Mouse (Mus musculus) brain, embryonic 18.5 days (tissue): ENCODE results near the gene Aplf.
"Not testable (repeated sequence)": the region's sequence is repeated elsewhere in the genome, so short reads cannot be mapped to it uniquely, and the experiment has no call there.

Source experiments
- DNase-seq: peaks from one replicate; pipeline ENCODE4 v3.0.0-alpha.2; 2012; ENCODE audit warnings: low read depth, low spot score

Aplf gene

DNA sequence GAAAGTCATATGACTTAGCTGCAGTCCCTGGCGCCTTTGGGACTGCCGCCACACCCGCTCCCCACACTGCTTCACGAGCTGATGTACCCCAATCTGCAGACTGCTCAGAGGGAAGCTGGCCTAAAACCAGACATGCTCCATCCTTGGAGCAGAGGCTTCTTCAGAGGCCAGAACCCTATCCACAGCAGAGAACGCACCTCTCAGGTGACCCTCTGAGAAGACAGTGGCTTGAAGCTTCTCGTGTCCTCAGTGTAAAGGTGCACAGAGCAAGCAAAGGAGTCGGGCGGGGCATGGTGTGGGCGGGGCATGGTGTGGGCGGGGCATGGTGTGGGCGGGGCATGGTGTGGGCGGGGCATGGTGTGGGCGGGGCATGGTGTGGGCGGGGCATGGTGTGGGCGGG, 43.1 kb downstream of the Aplf start:
- DNase-seq: not testable (repeated sequence)

DNA sequence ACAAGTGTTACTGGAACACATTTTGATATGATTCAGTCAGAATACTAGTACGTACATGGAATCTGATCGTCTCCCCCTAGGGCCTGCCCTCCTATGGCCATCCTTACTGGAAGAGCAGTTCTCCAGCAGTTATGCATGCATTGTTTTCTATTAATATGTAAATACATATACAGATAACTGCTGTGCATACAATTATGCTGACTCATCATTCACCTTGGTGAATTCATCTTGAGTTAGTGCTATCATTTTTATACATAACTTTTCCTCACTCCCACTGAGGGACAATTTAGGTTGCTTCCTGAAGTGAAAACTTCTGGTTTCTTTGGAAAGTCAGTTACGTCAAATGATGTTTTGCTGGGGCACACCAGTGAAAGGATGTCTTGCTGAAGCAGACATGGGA, 48.8 kb downstream of the Aplf start:
- DNase-seq: no peak

DNA sequence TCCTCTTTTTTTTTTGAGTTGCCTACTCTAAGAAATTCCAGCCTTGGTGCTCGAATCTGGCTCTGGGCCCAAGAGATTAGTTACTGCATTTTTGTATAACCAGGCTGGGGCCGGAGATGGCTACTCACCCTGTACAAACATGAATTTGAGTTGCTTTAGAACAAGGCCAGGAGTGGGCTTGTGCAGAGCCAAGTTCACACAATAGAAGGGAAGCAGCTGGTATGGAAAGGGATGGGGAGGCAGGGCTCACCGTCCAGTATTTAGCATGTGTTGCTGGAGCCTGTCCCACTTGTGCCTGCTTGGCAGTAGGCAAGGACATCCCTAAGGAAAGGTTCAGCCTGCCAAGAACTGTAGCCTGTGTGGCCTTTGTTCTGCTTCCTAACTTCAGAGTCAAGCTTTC, 50.7 kb downstream of the Aplf start:
- peak; percentile 32 for DNase-seq

DNA sequence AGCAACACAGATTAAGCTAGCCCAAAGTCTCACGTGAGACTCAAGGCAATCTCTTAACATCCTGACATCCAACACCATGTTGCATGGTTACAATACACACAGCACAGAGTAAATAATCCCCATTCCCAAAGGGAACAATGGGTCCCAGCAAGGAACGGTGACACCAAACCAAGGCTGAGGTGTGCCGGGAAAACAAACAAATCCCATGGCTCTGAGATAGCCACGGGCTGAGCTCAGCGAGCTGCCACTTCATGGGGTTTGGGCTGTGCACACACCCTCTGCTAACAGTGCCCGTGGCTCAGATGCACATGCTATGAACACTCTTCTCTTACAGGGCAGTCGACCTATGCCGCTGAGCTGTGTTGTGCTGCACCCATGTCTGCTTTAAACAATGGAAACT, 54.0 kb downstream of the Aplf start:
- no peak for DNase-seq

DNA sequence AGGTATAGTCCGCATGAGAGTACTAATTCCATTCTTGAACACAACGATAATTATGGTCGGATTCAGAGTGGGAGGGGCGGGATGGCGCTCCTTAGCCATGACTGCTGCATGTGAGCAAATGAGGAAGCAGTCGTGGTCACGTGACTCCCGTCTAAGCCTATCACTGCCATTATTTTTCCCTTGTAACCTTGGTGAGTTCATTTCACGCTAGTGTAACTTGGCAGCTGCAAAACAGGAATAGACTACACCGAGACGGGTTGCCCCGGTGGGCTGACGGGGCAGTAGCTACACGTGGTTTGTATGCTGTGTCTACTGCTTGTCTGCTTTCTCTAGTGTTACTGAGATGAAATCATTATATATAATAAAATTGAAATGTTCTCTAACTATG, 56.3 kb downstream of the Aplf start:
- DNase-seq: peak; percentile 26

DNA sequence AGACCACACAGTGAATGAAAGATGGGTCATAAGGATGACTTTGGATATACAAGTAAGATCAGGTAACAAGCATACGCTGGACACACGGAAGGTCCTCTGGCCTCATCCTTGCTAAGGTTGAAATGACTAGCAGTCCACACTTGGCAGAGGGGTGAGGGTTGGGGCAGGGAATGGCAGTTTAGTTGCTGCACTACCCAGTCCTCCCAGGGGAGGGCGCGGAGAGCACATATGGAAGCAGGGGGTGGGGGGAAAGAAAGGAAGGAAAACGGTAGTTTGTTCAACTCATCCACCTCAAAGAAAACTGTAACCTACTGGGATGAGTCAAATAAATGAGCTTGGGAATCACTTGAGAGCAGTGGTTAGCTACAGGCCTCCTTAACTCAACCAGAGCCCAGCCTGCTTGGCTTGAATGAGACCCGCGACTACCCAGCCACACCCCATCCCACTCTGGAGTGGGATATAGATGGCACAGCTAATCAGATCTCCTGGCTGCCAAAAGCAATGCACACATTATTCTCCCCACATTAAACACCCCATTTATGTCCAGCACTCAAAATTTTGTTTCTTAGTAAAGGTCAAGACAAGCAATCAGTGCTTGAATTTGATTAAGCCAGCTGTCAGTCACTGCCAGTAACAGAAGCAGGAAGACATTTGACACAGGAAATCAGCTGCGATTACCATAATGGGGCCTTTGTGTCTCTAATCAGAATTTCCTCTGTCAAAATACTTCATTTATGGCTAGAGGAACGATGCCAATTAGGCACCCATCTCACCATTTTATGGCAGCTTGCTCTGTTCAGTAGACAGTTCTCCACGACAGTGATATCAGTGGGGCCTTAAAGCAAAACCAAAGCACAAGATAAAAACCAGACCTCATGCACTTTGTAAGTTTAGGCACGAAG, 56.9 kb downstream of the Aplf start:
- no peak for DNase-seq

DNA sequence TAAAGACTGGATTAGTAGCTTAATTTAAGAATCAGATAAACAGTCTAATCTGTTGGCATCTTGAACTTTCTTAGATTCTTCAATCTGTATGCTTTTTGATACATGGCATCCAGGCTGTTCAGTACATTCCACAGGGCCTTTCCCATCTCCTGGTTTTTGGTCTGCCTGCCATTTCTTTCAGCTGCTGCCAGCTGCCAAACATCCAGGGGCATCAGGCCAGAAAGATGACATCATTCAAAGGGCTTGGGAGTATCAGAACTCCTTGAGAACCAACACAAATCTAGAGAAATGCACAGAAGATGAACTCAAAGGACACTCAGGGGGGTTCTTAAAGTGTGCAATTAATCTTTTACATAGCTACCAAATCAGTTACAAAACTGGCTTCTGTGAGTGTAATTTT, 72.2 kb downstream of the Aplf start:
- no peak for DNase-seq

DNA sequence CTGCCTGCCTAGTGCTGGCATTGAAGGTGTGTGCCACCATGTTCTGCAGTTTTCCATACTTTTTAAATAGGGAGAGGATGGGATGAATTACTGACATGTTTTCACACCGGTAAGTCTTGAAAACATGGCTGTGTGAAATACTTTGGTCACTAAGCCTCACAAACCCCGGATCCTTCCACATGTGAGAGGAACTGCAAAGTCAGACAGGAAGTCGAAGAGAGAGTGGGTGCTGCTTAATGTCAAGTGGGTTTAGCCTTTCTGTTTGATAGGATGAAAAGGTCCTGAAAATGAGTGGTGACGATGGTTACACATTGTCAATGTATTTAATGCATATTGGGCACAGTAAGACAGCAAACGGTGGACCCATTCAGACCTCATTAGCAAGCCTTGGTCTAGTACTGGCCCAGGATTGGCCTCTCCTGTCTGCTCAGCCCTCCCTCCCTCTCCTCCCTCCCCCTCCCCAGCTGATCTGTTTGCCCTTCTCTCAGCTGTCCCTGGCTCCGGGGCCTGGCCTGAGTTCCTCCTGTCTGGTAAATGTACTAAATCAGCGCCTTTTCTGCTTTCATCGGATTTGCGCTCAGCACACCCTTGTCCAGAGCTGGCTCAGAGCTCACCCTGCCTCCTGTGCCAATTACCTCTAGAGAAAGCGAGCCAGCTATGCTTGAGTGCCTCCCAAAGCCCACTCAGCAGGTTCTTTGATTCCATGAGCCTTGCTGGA, 74.7 kb downstream of the Aplf start:
- DNase-seq: peak; percentile 43

DNA sequence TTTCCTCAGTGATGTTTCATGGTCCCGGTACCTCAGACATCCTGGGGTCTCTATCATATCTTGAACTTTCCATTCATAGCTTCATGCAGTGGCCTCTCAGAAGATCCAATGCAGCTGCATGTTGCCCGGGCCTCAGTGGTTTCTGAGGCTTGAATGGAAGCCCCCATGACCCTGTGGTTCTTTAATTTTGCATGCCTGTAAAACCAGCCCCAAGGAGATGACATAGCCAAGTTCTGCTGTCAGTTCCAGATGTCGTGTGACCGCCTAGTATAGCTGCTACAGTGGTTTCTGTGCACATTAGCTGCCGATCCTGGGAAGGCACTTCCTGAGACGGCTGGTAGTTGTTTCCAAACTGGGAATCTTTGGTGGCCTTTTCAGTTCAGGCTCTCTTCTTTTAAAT, 77.8 kb downstream of the Aplf start:
- no peak for DNase-seq

DNA sequence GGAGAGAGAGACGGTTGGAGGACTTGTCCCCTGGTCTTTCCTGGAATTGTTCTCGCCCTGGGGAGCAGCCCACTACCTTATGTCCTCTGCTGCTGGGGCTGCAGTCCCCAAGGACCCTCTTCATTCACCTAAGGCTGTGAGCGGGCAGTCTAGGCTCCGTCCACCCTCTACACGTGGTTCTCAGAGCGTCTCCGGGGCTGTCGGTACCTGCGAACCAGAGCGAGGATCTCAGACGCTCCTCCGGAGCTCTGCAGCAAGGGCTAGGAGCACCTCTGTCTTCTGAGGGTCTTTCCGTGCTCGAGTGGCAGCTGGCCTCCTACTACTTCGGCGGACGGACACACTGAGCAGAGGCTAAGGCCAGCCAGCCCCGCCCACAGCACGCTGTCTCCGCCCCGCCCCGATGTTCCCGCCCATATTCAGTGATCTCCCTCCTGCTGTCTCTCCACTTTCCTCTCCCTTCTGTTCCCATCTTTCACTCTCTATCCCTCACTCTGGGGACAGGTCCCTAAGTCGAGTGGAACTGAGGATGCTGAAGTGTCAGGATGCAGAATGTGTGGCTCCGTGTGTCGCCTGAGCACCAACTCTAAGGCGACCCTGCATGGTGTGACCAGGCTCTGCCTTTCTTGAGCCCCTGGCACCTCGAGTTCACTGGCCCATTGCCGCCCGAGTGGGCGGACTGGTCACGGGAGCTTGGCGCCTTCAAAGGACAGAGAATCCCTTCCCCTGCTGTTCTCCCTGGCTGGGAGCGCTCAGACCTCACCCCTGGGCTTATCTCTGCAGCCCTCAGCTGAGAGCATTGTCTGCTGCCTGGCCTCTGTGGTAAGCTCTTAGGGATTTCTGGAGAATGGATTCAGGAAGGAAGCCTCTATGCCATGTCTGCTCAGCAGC, 81.4 kb downstream of the Aplf start, which contains the start of gene Prokr1:
TSS of gene Prokr1 (minus strand) at position 350 of the 888 bp plus-strand sequence.
- DNase-seq: no peak

DNA sequence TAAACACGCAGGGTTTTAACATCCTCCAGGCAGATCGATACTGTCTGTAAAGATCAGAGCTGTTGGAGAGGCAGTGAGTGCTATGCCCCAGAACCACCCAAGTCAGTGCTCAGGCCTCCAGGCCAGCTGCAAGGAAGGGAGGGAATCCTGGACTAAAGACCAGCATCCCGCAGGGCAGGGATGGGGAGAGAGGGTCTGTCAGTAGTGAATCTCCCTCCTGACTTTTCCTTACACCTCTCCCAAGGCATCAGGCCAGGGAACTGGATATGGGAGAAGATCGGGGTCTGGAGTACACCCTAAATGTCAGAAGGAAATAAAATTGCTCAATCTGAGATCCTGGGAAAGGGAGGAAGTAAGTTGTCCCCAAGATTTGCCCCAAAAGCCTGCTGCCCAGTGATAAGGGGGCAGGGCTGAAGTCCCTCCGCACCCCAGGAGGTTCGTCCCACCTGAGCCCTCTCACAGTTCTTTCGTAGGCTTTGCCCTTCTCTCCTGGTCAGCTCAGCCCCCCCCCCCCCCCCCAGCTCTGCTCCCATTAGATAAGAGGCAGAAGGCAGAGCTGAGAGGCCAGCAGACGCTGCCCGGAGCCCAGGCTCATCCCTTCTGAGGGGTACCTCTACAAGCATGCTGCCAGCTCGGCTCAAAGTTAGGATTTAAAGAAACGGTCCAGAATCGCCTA, 82.1 kb downstream of the Aplf start:
- no peak for DNase-seq

DNA sequence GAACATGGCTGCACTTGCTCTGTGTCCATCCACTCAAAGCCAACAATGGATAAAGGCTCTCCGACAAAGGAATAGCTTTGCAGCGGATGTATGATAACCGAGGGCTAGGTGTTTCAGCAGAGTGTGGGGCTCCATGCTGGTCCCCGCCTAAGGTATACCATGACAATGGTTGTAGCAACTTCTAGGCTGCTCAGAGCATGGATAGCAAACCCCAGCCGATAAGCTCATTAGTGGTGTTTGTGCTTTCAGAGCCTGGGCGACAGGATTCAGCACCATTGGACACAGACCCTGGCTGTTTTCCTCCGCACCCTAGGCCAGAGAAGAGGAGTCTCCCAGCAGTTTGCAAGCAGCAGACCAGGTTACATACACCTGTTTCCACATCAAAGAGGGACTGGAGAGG, 88.0 kb downstream of the Aplf start:
- DNase-seq: no peak

DNA sequence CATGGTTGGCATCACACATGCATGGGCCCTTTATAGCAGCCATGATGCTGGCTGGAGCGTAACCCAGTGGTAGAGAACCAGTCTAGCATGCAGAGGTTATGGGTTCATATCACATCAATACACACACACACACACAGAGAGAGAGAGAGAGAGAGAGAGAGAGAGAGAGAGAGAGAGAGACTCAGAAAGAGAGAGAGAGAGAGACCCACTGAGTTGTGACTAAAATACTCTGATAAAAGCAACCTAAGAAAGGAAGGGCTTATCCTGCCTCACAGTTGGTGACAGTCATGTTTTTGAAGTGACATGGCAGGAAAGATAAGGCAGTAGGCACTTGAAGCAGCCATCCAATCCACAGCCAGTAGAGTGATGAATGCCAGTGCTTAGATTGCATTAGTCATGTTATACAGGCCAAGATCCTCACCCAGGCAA, 88.8 kb downstream of the Aplf start:
- no peak for DNase-seq

DNA sequence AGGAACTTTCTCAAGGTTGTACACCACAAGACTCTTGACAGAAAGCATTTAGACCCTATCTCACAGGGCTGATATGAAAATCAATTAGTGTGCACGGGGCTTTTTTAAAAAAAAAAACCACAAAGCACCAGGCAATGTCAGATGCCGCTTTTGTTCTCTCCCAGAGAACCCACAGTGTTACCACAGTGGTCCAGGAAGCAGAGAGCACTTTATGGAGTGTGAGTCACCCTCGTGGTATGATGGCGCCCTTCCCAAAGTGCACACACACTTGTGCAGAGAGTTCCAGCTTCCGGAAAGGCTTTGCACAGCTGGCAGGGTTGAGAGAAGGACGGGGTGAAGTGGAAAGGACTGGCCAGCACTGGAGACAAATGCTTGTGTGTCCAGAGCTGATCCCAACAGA, 89.5 kb downstream of the Aplf start:
- no peak for DNase-seq

DNA sequence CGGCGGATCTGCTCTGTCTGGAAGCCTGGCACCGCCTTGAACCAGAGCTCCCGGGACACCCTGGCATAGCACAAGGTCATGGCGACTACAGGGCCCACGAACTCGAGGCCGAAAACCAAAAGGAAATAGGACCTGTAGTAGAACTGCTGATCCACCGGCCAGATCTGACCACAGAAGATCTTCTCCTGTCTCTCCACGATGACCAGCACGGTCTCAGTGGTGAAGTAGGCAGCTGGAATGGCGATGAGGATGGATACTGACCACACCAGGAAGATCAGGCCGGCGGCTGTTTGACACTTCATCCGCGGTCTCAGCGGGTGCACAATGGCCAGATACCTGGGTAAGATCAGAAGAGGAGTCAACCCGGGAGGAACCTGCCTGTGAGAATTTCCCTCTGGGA, 90.4 kb downstream of the Aplf start:
- DNase-seq: no peak

DNA sequence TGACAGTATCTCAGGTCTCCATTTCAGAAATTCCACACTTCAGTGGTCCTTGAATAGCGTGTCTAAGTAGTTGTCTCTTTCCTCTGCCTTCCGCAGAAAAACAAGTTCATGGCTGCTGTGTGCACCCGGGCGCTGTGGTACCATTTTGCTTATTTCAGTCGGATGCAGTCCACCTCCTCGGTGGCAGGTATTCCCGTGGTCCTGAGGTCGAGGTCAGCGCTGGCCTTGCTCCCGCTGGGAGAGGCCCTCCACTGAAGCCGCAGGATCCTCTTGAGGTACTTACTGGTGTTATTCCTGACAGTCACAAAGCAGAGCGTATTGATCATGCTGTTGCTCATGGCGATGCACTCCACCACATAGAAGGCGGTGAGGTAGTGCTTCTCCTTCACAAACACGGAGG, 90.9 kb downstream of the Aplf start:
- no peak for DNase-seq
